Mouse (Mus musculus): ENCODE results near the gene Ap4m1. TPM values are rescaled to one million over a fixed set of nuclear protein-coding genes. Genes with fewer than 3 reads are reported as not detected.
"Not testable (repeated sequence)": the region's sequence is repeated elsewhere in the genome, so short reads cannot be mapped to it uniquely, and the experiment has no call there.

Gene Ap4m1
- total RNA-seq, 1 experiment from 2014 or later, result 21.4 TPM

- peak; percentile 55 for DNase-seq
Measured at GRCm38 (mm10) chr5:138194755-138195345, 23.0 kb downstream of the Ap4m1 start.

GRCm38 (mm10) chr5:138195463-138195862 lies 23.7 kb downstream of the Ap4m1 start:
- no peak for DNase-seq

DNA sequence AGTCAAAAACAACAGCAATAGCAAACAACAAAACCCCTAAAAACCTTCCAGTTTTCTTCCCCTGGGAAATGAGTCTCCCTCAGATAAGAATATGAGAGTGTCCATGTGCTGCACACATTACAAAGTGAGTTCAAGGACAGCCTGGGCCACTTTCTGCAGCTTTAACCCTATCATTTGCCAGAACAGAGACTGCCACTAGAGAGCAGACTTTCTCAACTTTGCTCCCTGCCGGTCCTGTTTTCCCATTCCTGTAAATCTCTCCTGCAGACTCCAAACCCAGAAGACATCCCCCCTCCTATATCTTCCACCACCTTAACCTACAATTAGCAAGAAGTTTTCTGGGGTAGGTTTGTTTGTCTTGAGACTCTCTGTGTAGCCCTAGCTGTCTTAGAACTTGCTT lies 27.8 kb downstream of the Ap4m1 start:
- peak; percentile 54 for DNase-seq

DNA sequence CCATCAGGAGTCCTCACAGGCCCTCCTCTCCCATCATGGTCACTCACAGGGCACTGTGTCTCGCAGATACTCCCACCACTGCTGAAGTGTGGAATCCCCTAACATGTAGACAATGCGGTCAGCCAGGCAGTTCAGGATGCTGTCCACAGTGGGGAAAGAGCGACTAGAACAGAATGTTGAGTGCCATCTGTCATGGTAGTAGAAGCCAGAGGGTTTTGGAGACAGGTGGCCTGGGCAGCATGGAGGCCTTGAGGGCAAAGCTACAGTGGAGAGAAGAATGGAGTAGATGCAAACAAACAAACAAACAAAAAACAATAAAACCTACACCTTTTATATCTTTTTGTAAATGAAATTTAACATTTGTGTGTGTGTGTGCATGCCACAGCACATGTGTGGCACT lies 30.3 kb downstream of the Ap4m1 start:
- no peak for DNase-seq

GRCm38 (mm10) chr5:138207253-138207652 lies 35.5 kb downstream of the Ap4m1 start:
- DNase-seq, result peak; percentile 55

DNA sequence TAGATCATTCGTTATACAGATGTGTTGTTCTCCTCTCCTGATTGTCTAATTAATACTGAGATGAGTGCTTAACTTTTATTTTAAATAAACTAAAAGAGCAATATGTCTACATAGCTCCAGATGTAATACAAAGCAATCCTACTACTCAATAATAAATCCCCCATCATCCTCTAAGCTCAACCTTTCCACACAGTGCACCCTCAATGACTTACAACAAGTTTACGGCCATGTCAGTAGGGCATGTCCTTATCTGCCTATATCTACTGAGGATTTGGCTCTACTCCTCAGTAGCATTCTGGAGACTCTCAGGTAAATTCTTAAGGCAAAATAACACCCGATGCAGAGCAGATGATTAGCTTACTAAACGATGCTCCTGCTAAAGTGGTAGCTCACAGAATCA lies 36.1 kb downstream of the Ap4m1 start:
- no peak for DNase-seq

DNA sequence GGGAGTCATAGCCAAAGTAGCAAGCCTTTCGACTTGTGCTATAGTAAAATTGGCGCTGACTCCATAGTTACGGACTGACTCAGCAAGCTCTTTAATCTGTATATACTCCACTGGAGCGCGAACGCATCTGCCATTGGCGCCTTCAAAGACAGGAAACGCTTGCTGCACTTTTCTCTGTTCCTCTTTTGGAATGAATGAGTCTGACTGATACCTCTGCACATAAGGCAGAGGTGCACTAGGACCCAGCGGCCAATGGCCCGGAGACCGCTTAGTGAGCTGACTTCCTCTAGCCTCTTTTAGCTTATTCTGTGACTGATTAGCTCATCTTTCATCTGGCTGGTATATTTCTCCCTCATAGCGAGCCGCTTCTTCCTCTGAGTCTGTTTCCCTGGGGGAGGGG lies 44.8 kb downstream of the Ap4m1 start:
- DNase-seq, result not testable (repeated sequence)

GRCm38 (mm10) chr5:138219864-138220263 lies 48.1 kb downstream of the Ap4m1 start:
- no peak for DNase-seq

- DNase-seq, result peak; percentile 95
Measured at GRCm38 (mm10) chr5:138222111-138222510, 50.3 kb downstream of the Ap4m1 start.

GRCm38 (mm10) chr5:138223287-138223686 lies 51.5 kb downstream of the Ap4m1 start:
- no peak for DNase-seq

GRCm38 (mm10) chr5:138225700-138226099 lies 53.9 kb downstream of the Ap4m1 start, which contains the start of gene Nxpe5:
TSS of gene Nxpe5 (plus strand) at chr5:138225898.
- DNase-seq, result no peak

DNA sequence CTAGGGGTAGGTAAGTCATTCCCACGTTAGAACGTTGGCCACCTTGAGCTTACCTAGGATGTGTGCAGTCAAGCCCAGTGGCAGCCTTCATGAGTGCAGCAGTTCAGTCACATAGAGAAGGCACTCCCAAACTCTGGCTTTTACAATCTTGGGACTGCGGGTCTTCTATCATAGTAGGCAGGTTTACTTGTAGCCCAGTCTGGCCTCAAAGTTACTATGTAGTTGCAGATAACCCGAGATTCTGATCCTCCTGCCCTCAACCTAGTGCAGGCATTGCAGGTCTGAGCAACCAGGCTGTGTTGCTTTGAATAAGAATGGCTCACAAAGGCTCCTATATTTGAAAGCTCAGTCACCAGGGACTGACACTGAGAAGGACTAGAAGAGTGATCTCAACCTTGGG lies 54.7 kb downstream of the Ap4m1 start:
- DNase-seq, result no peak

GRCm38 (mm10) chr5:138227367-138227766 lies 55.6 kb downstream of the Ap4m1 start:
- DNase-seq, result no peak

GRCm38 (mm10) chr5:138228026-138228425 lies 56.2 kb downstream of the Ap4m1 start:
- DNase-seq, result peak; percentile 66

GRCm38 (mm10) chr5:138229511-138229910 lies 57.7 kb downstream of the Ap4m1 start:
- DNase-seq, result no peak

Small RNA genes within 50 kb of the gene (microRNA-seq; reads per million reads assigned to microRNA genes)
- 1,609 to 2,727 reads per million in 2 experiments for gene Mir106b
- 609 to 743 reads per million in 2 experiments for gene Mir25
- 4,430 to 8,323 reads per million in 2 experiments for gene Mir93

Other genes with a start within 250 kb of the Ap4m1 start
- 0.70 and 0.94 TPM in 2 replicates for gene Gjc3, start 208.9 kb upstream of the Ap4m1 start, total RNA-seq (2021)
- 6.4 and 99.5 TPM in 2 replicates for gene Azgp1, start 190.5 kb upstream of the Ap4m1 start, total RNA-seq (2021)
- not detected in 2 replicates for gene Smok3a, start 150.7 kb upstream of the Ap4m1 start, total RNA-seq (2021)
- gene Smok3b, start 150.6 kb upstream of the Ap4m1 start, total RNA-seq (2021), result not detected in 2 replicates
- gene Smok3c, start 118.8 kb upstream of the Ap4m1 start, total RNA-seq (2021), result not detected in 2 replicates
- gene Zkscan1, start 86.9 kb upstream of the Ap4m1 start, total RNA-seq (2021), result 33.1 and 33.6 TPM in 2 replicates
- 16.7 and 17.2 TPM in 2 replicates for gene Zscan21, start 55.1 kb upstream of the Ap4m1 start, total RNA-seq (2021)
- gene Zfp113, start 16.3 kb upstream of the Ap4m1 start, total RNA-seq (2021), result 12.5 and 15.4 TPM in 2 replicates
- gene Cops6, start 10.9 kb upstream of the Ap4m1 start, total RNA-seq (2021), result 149 and 153 TPM in 2 replicates
- gene Mcm7, start 420 bp downstream of the Ap4m1 start, total RNA-seq (2021), result 50.3 and 52.2 TPM in 2 replicates
- 35.2 and 35.5 TPM in 2 replicates for gene Taf6, start 15.4 kb downstream of the Ap4m1 start, total RNA-seq (2021)
- 20.8 and 22.3 TPM in 2 replicates for gene Cnpy4, start 15.5 kb downstream of the Ap4m1 start, total RNA-seq (2021)
- gene Mblac1, start 22.3 kb downstream of the Ap4m1 start, total RNA-seq (2021), result 7.0 and 8.9 TPM in 2 replicates
- gene Nxpe5, start 53.9 kb downstream of the Ap4m1 start, total RNA-seq (2021), result 0.23 and 0.26 TPM in 2 replicates
- 70.3 and 74.7 TPM in 2 replicates for gene Lamtor4, start 83.5 kb downstream of the Ap4m1 start, total RNA-seq (2021)
- gene BC037034, start 92.0 kb downstream of the Ap4m1 start, total RNA-seq (2021), result 18.2 and 25.6 TPM in 2 replicates
- gene Gal3st4, start 100.8 kb downstream of the Ap4m1 start, total RNA-seq (2021), result 0.19 TPM in 1 of 2 replicates, not detected in the other
- not detected in 2 replicates for gene Gm43720, start 108.0 kb downstream of the Ap4m1 start, total RNA-seq (2021)
- gene Gpc2, start 108.0 kb downstream of the Ap4m1 start, total RNA-seq (2021), result 1.1 and 1.3 TPM in 2 replicates
- gene Stag3, start 108.2 kb downstream of the Ap4m1 start, total RNA-seq (2021), result 0.15 and 0.56 TPM in 2 replicates
- 0.33 TPM in 1 of 2 replicates, not detected in the other for gene Pvrig, start 170.0 kb downstream of the Ap4m1 start, total RNA-seq (2021)